Mouse (Mus musculus) ES-E14 (cell line): ENCODE measurements at regions not wholly inside any gene's neighbourhood (a gene's known extent, or its start where the extent isn't known, plus 50 kb on each side); places are given as distances from the start of the nearest gene placed in this dataset.

Experiments
- DNase-seq: peaks from one replicate; pipeline ENCODE4 v3.0.0-alpha.2; 2013; ENCODE audit warnings: low read depth, low spot score
- H3K27ac ChIP-seq: 2 replicates; pipeline ENCODE4 v1.5.1; 2012; ENCODE audit warnings: low read depth, mild to moderate bottlenecking, low read length, moderate library complexity, mixed read lengths; ENCODE audit not compliant: poor library complexity, insufficient read depth, severe bottlenecking
- H3K36me3 ChIP-seq: 2 replicates; pipeline ENCODE4 v1.6.1; 2012; ENCODE audit warnings: mild to moderate bottlenecking, low read length, moderate library complexity, mixed read lengths; ENCODE audit not compliant: control insufficient read depth, poor library complexity, insufficient read depth, severe bottlenecking
- H3K4me1 ChIP-seq, 2 experiments: fragments of 150-350 bp in 1 of 2; sonication (generic) in 1 of 2; 2 replicates each; pipeline ENCODE4 v1.6.1; 2012; ENCODE audit warnings: low read length in 2 of 2, mild to moderate bottlenecking in 1 of 2, mixed read lengths in 1 of 2; ENCODE audit not compliant: control insufficient read depth in 2 of 2, insufficient read depth in 2 of 2, poor library complexity in 1 of 2
- H3K4me3 ChIP-seq, 2 experiments: fragments of 150-350 bp in 1 of 2; sonication (generic) in 1 of 2; 2 replicates each; pipeline ENCODE4 v1.5.1; 2012; ENCODE audit warnings: low read length in 2 of 2, low read depth in 1 of 2, mild to moderate bottlenecking in 1 of 2, mixed read lengths in 1 of 2; ENCODE audit not compliant: insufficient read depth in 1 of 2, poor library complexity in 1 of 2, severe bottlenecking in 1 of 2
- H3K9ac ChIP-seq: 2 replicates; pipeline ENCODE4 v1.6.1; 2012; ENCODE audit warnings: low read depth, mild to moderate bottlenecking, low read length, mixed read lengths; ENCODE audit not compliant: poor library complexity, insufficient read depth, severe bottlenecking
- H3K9me3 ChIP-seq: fragments of 150-350 bp; sonication (generic); 2 replicates; pipeline ENCODE4 v1.6.1; 2012; ENCODE audit warnings: low read depth, mild to moderate bottlenecking, low read length; ENCODE audit not compliant: control insufficient read depth, insufficient read depth
- CHD2 ChIP-seq: IDR thresholded peaks from 2 replicates; pipeline ENCODE4 v1.6.1; 2014; ENCODE audit warnings: mild to moderate bottlenecking, low read depth, low read length, inconsistent platforms
- HCFC1 ChIP-seq: IDR thresholded peaks from 2 replicates; pipeline ENCODE4 v1.6.1; 2012; ENCODE audit warnings: low read length, inconsistent platforms, borderline replicate concordance; ENCODE audit not compliant: insufficient read depth
- MAFK ChIP-seq: IDR thresholded peaks from 2 replicates; pipeline ENCODE4 v1.6.1; 2014; ENCODE audit warnings: mild to moderate bottlenecking, low read depth, low read length, inconsistent platforms; ENCODE audit not compliant: insufficient read depth
- ZC3H11A ChIP-seq: IDR thresholded peaks from 2 replicates; pipeline ENCODE4 v1.6.1; 2012; ENCODE audit warnings: low read depth, mild to moderate bottlenecking, inconsistent platforms, low read length, borderline replicate concordance
- ZNF384 ChIP-seq: IDR thresholded peaks from 2 replicates; pipeline ENCODE4 v1.6.1; 2012; ENCODE audit warnings: low read depth, low read length, inconsistent platforms
- in situ Hi-C, 2 experiments: fragments of 600-800 bp; cut with MboI; formaldehyde crosslinking; loops; one replicate each; pipeline ENCODE4 v1.15.1; 2025; ENCODE audit warnings: low sequenced_read_pairs in 2 of 2, inconsistent platforms in 1 of 2; ENCODE audit not compliant: unreplicated experiment in 2 of 2

DNA sequence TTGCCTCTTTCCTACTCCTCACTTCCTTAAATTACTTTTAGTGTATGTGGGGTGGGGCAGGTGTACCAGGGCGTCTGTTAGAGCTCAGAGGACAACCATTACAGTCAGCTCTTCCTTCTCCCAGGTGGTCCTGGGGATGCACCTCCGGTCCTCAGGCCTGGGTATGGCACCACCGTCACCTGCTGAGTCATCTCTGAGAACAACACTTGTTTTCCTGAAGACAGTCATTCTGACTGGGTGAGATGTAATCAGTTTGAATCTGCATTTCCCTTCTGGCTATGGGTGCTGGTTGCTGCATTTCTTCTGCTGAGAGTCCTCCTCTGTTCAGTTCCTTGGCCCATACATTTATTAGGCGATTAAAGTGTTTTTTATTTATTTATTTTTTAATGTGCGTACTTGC, 84.8 kb downstream of the Sox2 start:
- no peaks in the 10 kb centered on the region for H3K9me3 ChIP-seq
- no peak overlapping the region for H3K4me3 ChIP-seq
- in situ Hi-C loops: no loop called here
- peaks cover 11 to 18% of the 10 kb centered on the region in 2 experiments; a peak in 3 of 4 replicates for H3K4me1 ChIP-seq
- peak overlapping the region; percentile 67 for H3K27ac ChIP-seq
- no peak overlapping the region for H3K9ac ChIP-seq
- no peaks in the 10 kb centered on the region for H3K36me3 ChIP-seq
- no peak for TF ChIP-seq CHD2
- TF ChIP-seq MAFK: peak; percentile 84; the same call in 1 of the 2 replicates
- peak; percentile 50 for DNase-seq

- Histone ChIP-seq H3K4me3 (no peak overlapping the region), H3K9me3 (no peaks in the 10 kb centered on the region), H3K27ac (no peak overlapping the region), H3K9ac (no peak overlapping the region), H3K4me1 (peaks cover 13 to 20% of the 10 kb centered on the region in 2 experiments; a peak in 3 of 4 replicates), H3K36me3 (no peaks in the 10 kb centered on the region)
- TF ChIP-seq MAFK (no peak), ZNF384 (no peak), HCFC1 (no peak), ZC3H11A (no peak), CHD2 (no peak)
- DNase-seq: no peak
- in situ Hi-C loops: no loop called here
Observed at GRCm38 (mm10) chr3:34738001-34738400, 87.8 kb downstream of the Sox2 start.

DNA sequence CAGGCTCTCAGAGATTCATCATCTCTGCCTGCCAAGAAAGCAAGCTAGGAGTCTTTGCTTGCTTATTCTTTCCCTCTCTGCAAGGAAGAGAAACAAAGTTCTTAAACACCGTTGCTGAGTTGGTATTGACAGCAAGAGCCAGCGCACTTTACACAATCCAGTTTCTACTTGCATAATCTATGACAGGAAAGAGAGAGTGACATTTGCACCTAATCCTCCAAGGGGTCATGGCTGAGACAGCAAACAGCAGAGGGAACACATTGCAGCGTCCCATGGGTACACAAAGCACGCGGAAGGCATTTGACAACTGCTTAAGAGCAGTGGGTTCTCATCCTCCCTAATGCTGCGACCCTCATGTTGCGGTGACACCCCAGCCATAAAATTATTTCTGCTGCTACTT, 88.7 kb downstream of the Sox2 start:
- TF ChIP-seq MAFK: no peak
- TF ChIP-seq HCFC1: no peak
- no peak for TF ChIP-seq ZC3H11A
- no peak for TF ChIP-seq ZNF384
- TF ChIP-seq CHD2: no peak
- no peak overlapping the region for H3K27ac ChIP-seq

DNA sequence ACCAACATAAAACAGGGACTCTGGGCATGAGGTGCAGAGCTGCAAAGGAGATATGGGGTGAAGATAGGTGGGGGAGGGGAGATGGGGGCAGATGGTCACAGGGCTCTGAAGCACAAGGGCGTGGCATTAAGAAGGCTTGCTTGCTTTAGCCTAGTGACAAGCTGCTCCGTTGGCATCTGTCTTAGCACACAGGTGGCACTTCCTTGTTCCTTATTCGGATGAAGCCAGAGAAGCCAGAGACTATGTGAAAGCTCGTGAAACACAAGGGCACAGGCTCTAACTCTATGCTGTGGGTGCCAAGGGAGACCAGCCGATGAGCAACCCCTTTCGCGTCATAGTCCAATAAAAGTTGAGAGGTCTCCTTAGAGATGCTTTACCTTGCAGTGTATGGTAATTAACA, 89.5 kb downstream of the Sox2 start:
- H3K4me3 ChIP-seq: no peak overlapping the region
- H3K9ac ChIP-seq: no peak overlapping the region
- no peaks in the 10 kb centered on the region for H3K9me3 ChIP-seq
- H3K27ac ChIP-seq: no peak overlapping the region
- no peaks in the 10 kb centered on the region for H3K36me3 ChIP-seq
- DNase-seq: no peak
- peaks cover 22 to 31% of the 10 kb centered on the region in 2 experiments for H3K4me1 ChIP-seq
- no peak for TF ChIP-seq ZNF384
- TF ChIP-seq MAFK: no peak
- TF ChIP-seq CHD2: no peak
- TF ChIP-seq ZC3H11A: no peak
- no peak for TF ChIP-seq HCFC1
- in situ Hi-C loops: no loop called here

More for the DNA sequence above, 88.7 kb downstream of the Sox2 start:
- H3K4me3 ChIP-seq: no peak overlapping the region
- H3K36me3 ChIP-seq: no peaks in the 10 kb centered on the region
- DNase-seq: no peak
- in situ Hi-C loops: no loop called here
- H3K9me3 ChIP-seq: no peaks in the 10 kb centered on the region
- H3K4me1 ChIP-seq: peaks cover 15 to 25% of the 10 kb centered on the region in 2 experiments
- H3K9ac ChIP-seq: no peak overlapping the region; the same call in 1 of the 2 replicates

DNA sequence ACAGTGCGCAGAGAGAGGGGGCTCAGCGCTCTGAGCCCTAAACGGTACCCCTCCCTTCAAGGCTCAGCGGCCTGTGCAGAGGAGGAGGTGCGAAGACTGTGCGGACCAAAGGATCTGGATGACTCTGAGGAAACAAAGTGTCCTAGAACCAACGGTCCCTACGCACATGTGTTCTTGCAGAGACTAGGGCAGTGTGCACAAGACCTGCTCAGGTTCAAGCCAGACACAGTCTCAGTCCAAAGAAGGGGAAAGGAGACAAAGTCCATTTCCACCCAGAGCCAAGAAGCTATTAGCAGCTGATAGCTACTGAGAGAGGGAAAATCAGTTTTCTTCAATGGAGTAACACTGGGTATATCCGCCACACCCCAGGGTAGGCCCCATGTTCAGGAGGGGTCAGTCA, 89.9 kb downstream of the Sox2 start:
- TF ChIP-seq ZC3H11A: no peak
- no peak for TF ChIP-seq CHD2
- no peak for TF ChIP-seq HCFC1
- no peak for TF ChIP-seq ZNF384
- no peak for TF ChIP-seq MAFK
- H3K4me3 ChIP-seq: no peak overlapping the region
- peaks cover 24 to 32% of the 10 kb centered on the region in 2 experiments for H3K4me1 ChIP-seq
- no peak for DNase-seq
- H3K9ac ChIP-seq: no peak overlapping the region
- no peaks in the 10 kb centered on the region for H3K9me3 ChIP-seq
- in situ Hi-C loops: no loop called here
- no peak overlapping the region for H3K27ac ChIP-seq
- H3K36me3 ChIP-seq: no peaks in the 10 kb centered on the region
